Mouse (Mus musculus) embryonic facial prominence, embryonic 11.5 days (tissue): ENCODE measurements around the gene Gm2381. TPM values are rescaled to one million over a fixed set of nuclear protein-coding genes. Genes with fewer than 3 reads are reported as not detected.
"Not testable (repeated sequence)": the region's sequence is repeated elsewhere in the genome, so short reads cannot be mapped to it uniquely, and the experiment has no call there.

Experiments
- ATAC-seq: fragments of 200-750 bp; cut with Nextera tagmentation; replicated peaks from 2 replicates; pipeline ENCODE4 v1.8.0; 2017; ENCODE audit warnings: low read depth; ENCODE audit not compliant: insufficient number of reproducible peaks, low FRiP score, low TSS enrichment
- DNase-seq: peaks from one replicate; pipeline ENCODE4 v3.0.0-alpha.2; 2015; ENCODE audit warnings: low spot score
- H3K27ac ChIP-seq: fragments of 300-500 bp; sonication (generic); replicated peaks from 2 replicates; pipeline ENCODE4 v1.5.1; 2014; ENCODE audit warnings: mild to moderate bottlenecking, low read depth, low read length, control low read depth
- H3K27me3 ChIP-seq: fragments of 300-500 bp; sonication (generic); 2 replicates; pipeline ENCODE4 v1.6.1; 2014; ENCODE audit warnings: mild to moderate bottlenecking, low read length, moderate library complexity, mixed read lengths; ENCODE audit not compliant: control insufficient read depth, insufficient read depth
- H3K36me3 ChIP-seq: fragments of 300-500 bp; sonication (generic); replicated peaks from 2 replicates; pipeline ENCODE4 v1.6.1; 2014; ENCODE audit warnings: low read depth, mild to moderate bottlenecking, low read length, moderate library complexity, mixed read lengths; ENCODE audit not compliant: control insufficient read depth, insufficient read depth
- H3K4me1 ChIP-seq: fragments of 300-500 bp; sonication (generic); 2 replicates; pipeline ENCODE4 v1.6.1; 2014; ENCODE audit warnings: low read length, mixed read lengths; ENCODE audit not compliant: control insufficient read depth, insufficient read depth
- H3K4me2 ChIP-seq: fragments of 300-500 bp; sonication (generic); 2 replicates; pipeline ENCODE4 v1.6.1; 2014; ENCODE audit warnings: low read depth, mild to moderate bottlenecking, control low read depth, low read length, moderate library complexity
- H3K4me3 ChIP-seq: fragments of 300-500 bp; sonication (generic); 2 replicates; pipeline ENCODE4 v1.5.1; 2014; ENCODE audit warnings: low read depth, low read length, control low read depth
- H3K9ac ChIP-seq: fragments of 300-500 bp; sonication (generic); replicated peaks from 2 replicates; pipeline ENCODE4 v1.6.1; 2014; ENCODE audit warnings: mild to moderate bottlenecking, control low read depth, low read length
- H3K9me3 ChIP-seq: fragments of 300-500 bp; sonication (generic); replicated peaks from 2 replicates; pipeline ENCODE4 v1.6.1; 2016; ENCODE audit warnings: mild to moderate bottlenecking, low read length, inconsistent platforms, mixed read lengths; ENCODE audit not compliant: control insufficient read depth
- WGBS: fragments of 180-500 bp; shearing (Covaris S2); extraction: QIAGEN DNeasy Blood & Tissue Kit; methylation state at CpG from one replicate; pipeline ENCODE4 v1.1.7; 2014; 5-methylcytosine and 5-hydroxymethylcytosine counted together
- polyA plus RNA-seq: library from polyadenylated mRNA; unstranded; fragments of >200 nt; fragmentation: Nextera tagmentation; extraction: Ambion mirVana; gene quantifications from 2 replicates; pipeline ENCODE4 v1.2.1, GENCODE M21; 2014

Gm2381 gene
- not detected in 2 replicates for polyA plus RNA-seq

GRCm38 (mm10) chr7:42866801-42867458, at the start of gene Gm2381:
TSS of gene Gm2381 (minus strand) at chr7:42867234.
- not testable (repeated sequence) for ATAC-seq, DNase-seq, H3K36me3 ChIP-seq, H3K4me1 ChIP-seq, H3K9ac ChIP-seq, H3K27ac ChIP-seq, H3K4me2 ChIP-seq, H3K27me3 ChIP-seq, H3K9me3 ChIP-seq, H3K4me3 ChIP-seq
- WGBS, result 77% methylated on average over 8 of the region's 8 CpGs

DNA sequence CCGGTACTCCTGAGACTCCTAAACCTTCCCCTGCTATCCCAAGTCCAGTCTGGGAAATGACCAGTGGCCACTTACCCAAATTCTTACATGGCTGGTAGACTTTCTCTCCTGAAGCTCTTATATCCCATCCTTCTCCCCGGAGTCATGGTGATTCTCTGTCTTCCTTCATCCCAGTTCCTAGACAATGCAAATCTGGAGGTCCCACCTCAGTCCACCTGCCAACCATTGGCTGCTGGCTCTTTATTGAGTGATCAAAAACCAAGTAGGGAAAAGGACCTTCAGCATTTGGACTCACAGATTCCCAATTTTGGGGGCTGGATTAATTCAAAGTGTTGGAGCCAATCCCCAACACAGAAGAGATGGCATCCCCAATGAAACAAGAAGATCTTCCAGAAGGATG, 31.0 kb upstream of the Gm2381 start:
- not testable (repeated sequence) for H3K9me3 ChIP-seq, H3K9ac ChIP-seq, H3K27me3 ChIP-seq, H3K4me1 ChIP-seq, ATAC-seq, H3K4me3 ChIP-seq, H3K27ac ChIP-seq, H3K4me2 ChIP-seq, DNase-seq, H3K36me3 ChIP-seq
- WGBS, result 92% methylated on average over 2 of the region's 2 CpGs

GRCm38 (mm10) chr7:42878090-42878489, 11.1 kb upstream of the Gm2381 start:
- ATAC-seq (no peak), DNase-seq (no peak)
- H3K4me3 ChIP-seq, result no peak overlapping the region
- no peak overlapping the region for H3K9ac ChIP-seq
- no peak overlapping the region for H3K27ac ChIP-seq
- H3K4me2 ChIP-seq, result no peak overlapping the region
- no peaks in the 10 kb centered on the region for H3K4me1 ChIP-seq
- H3K36me3 ChIP-seq, result no peaks in the 10 kb centered on the region
- no peaks in the 10 kb centered on the region for H3K9me3 ChIP-seq
- H3K27me3 ChIP-seq, result no peaks in the 10 kb centered on the region
- 43% methylated on average over 18 of the region's 23 CpGs for WGBS

GRCm38 (mm10) chr7:42838366-42838765, 28.7 kb downstream of the Gm2381 start:
- H3K9me3 ChIP-seq, H3K9ac ChIP-seq, H3K4me3 ChIP-seq, DNase-seq, H3K36me3 ChIP-seq, H3K4me2 ChIP-seq, ATAC-seq, H3K4me1 ChIP-seq, H3K27ac ChIP-seq, H3K27me3 ChIP-seq: not testable (repeated sequence)

- ATAC-seq, result no peak
- no peak for DNase-seq
- H3K4me1 ChIP-seq, result no peaks in the 10 kb centered on the region
- no peak overlapping the region for H3K4me3 ChIP-seq
- WGBS, result 71% methylated on average over 3 of the region's 3 CpGs
- H3K4me2 ChIP-seq, result no peak overlapping the region
- H3K9ac ChIP-seq, result no peak overlapping the region
- no peaks in the 10 kb centered on the region for H3K27me3 ChIP-seq
- H3K36me3 ChIP-seq, result no peaks in the 10 kb centered on the region
- no peak overlapping the region for H3K27ac ChIP-seq
- H3K9me3 ChIP-seq, result no peaks in the 10 kb centered on the region
These were observed 34.8 kb downstream of the Gm2381 start for GRCm38 (mm10) chr7:42832221-42832620.

DNA sequence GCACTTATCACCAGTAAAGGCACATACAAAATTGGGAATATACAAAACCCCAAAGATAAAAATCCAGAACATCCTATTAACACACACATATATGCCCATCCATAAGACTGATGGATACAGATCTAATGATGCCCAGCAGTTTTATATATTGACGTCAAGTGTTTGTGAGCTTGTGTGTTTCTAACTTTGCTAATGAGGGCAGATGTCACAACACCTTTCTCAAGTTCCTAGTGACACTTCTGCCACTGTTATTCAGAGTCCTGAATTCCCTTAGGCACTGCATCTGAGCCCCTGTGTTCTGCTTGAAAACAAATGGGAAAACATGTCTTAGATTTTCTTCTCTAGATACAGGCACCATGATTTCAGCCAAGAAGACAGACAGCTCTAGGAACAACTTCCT, 73.6 kb downstream of the Gm2381 start, which contains the start of gene Vmn2r62:
Gene Vmn2r62, minus strand, starts transcription at position 101 of the 400 bp plus-strand sequence.
- H3K27me3 ChIP-seq, H3K36me3 ChIP-seq, ATAC-seq, H3K4me2 ChIP-seq, H3K9ac ChIP-seq, H3K9me3 ChIP-seq, H3K4me1 ChIP-seq, H3K4me3 ChIP-seq, H3K27ac ChIP-seq, DNase-seq: not testable (repeated sequence)
- WGBS, result no CpG with 5 or more reads among the region's 1 CpGs

Other genes starting within 250 kb of the Gm2381 start
- 1.2 and 1.4 TPM in 2 replicates for gene Zfp976, start 224.6 kb downstream of the Gm2381 start, polyA plus RNA-seq
- gene Zfp975, start 174.5 kb downstream of the Gm2381 start, polyA plus RNA-seq, result 11.6 and 11.8 TPM in 2 replicates
- not detected in 2 replicates for gene Gm17067, start 140.2 kb downstream of the Gm2381 start, polyA plus RNA-seq
- gene Vmn2r62, start 73.7 kb downstream of the Gm2381 start, polyA plus RNA-seq, result not detected in 2 replicates
- gene Vmn2r63, start 66.6 kb upstream of the Gm2381 start, polyA plus RNA-seq, result not detected in 2 replicates
- not detected in 2 replicates for gene Gm9268, start 151.5 kb upstream of the Gm2381 start, polyA plus RNA-seq
- gene Zfp936, start 247.0 kb upstream of the Gm2381 start, polyA plus RNA-seq, result not detected in 2 replicates